Mouse (Mus musculus) gastrocnemius, postnatal 36 days (tissue): ENCODE data around the gene Vps54. TPM values are rescaled to one million over a fixed set of nuclear protein-coding genes. Genes with fewer than 3 reads are reported as not detected.
A peak's percentile ranks its signal among the peaks of the same experiment; 100 is the strongest.
"Not testable (repeated sequence)": the region's sequence is repeated elsewhere in the genome, so short reads cannot be mapped to it uniquely, and the experiment has no call there.

Source experiments
- DNase-seq, 2 experiments: peaks; one replicate each; pipeline ENCODE4 v3.0.0; 2022
- intact Hi-C: fragments of 180-260 bp; cut with DNase I; formaldehyde crosslinking; loops from one replicate; pipeline ENCODE4 v1.15.1; 2025
- long read RNA-seq, 2 experiments: library from polyadenylated mRNA; stranded (forward); transcript quantifications; one replicate each; pipeline ENCODE4 v2.0.0; 2021
- total RNA-seq, 2 experiments: library from RNA; stranded (reverse); gene quantifications; 2 replicates each; pipeline ENCODE4 v1.2.3; 2021

The Vps54 gene
- 10 to 100 TPM; 16.3 to 16.8 TPM for total RNA-seq
- long read RNA-seq, experiment 1, full-length matches to known transcripts = 6 of 16 reads
- long read RNA-seq, experiment 1, partial matches to known transcripts = 6 of 16 reads
- long read RNA-seq, experiment 1, other reads (novel, unspliced or antisense) = 4 of 16 reads
- long read RNA-seq, experiment 2, full-length matches to known transcripts = 7 of 12 reads
- long read RNA-seq, experiment 2, partial matches to known transcripts = 4 of 12 reads
- long read RNA-seq, experiment 2, other reads (novel, unspliced or antisense) = 1 of 12 reads

DNA sequence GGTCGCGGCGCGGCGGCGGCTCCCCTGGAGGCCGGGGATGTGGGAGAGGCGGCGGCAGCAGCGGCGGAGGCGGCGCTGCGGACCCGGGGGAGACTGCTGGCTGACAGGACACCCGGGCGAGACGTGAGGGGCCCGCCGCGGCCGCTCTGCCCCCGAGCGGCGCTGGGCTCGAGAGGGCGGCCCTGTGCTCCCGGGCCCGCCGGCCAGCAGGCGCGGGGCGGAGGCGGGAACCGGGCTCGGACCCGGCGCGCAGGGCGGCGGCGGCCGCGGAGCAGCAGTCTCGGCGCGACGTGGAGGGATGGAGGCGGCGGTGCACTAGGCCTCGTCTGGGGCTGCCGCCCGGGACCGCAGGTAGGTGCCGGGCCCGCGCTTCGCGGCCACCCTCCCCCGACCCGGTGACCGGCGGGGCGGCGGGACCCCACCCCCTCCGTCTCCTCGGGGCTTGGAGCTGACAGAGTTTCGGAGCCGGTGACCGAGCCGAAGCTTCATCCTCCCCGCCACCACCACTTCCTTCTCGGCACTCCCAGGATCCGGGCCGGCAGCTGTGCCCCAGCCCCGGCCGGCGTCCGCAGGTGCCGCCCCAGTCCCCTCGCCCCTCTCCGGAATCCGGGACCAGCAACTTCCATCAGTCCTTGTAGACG, at the start of gene Vps54:
Gene Vps54, plus strand, starts transcription at position 261 of the 641 bp plus-strand sequence.
- intact Hi-C loops = loop anchor here (10.0 kb wide), 1 partner anchor 144 kb away; the partner anchor contains the start of gene Peli1
- DNase-seq = peak; percentile 36 to 63

DNA sequence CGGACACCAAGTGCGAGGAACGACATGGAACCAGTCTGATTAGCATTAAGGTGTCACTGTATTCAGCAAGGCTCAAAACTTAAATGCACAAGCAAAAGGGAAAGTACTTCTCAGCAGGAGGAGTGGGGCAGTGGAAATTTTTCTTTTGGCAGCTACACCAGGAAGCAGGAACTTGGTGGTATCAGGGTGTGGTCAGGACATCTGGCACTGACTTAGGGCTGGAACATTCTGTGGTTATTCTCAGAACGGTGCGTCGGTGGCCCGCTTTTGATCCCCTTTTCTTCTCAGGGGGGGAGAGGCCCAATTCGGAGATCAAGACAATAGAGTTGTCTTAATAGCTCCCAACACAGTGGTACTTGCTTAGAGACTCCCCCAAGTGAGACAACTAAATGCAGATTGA, 47.3 kb upstream of the Vps54 start:
- DNase-seq, intact Hi-C loops: not testable (repeated sequence)

DNA sequence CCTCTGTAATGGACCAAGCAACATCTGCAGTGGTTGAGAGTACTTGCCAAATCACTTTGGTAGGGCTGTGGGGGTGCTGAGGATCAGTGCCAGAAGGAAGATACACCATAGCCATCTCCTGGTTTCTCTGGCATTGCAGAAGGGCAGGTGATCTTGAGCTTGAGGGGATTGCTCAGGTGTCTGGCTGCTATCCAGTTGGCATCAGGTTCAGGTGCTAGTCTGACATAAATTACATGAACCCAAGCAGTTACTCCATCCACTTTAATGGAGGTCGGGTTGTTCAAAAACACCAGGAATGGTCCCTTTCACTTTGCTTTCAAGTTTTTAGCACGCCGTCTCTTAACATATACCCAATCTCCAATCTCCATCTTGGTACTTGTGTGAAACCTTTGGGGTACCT, 44.2 kb upstream of the Vps54 start:
- intact Hi-C loops = no loop called here
- DNase-seq = no peak

DNA sequence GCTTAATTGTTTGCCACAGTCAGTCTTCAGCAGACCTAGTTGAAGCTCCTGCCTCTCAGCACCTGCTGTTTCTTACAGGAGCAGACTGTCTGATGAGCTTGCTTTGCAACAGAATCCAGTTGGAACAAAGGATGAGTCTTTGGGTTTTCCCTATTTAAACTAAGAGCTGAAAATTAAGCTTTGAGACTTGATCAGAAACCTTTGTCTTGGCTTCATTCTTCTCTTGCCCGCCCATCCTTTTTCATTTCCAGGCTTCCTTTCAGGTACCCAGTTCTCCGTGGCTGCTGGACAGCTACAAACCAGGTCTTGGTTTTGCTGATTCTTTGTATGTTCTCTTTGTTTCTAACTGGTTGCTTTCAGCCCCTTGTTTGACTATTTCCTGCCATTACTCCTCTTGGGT, 30.0 kb upstream of the Vps54 start:
- intact Hi-C loops = no loop called here
- no peak for DNase-seq

DNA sequence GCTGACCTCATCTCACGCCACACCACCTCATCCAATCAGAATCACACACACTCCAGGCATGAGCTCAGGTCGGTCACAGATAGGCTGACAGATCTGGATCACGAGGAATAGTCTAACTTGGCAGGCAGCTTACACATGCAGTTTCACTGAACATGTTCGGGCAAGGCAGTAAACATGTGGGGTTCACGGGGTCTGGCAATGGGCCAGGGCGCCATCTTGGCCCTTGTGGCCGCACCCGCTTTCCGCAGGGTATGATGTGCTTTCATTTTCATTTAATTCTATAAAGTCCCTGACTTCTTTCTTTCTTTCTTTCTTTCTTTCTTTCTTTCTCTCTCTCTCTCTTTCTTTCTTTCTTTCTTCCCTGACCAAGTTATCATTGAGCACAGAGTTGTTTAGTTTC, 29.4 kb upstream of the Vps54 start:
- intact Hi-C loops, DNase-seq: not testable (repeated sequence)

DNA sequence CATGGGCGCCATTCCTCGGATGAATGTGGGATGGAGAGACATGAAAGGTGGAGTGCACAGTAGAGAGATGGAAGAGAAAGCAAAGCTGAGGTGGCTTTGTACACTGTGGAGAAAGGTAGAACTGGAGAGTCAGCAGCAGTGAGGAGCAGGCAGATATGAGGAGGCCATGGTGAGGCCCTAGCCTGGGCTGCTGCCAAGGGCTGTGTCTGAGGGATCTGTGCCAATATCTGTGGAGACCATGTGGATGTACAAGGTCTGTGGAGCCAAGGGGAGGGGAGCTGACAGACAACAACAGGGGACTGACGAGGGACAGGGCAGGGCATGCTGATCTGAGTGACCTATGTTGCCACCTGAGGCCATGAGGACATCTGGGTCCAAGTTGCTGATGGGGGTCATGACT, 21.7 kb upstream of the Vps54 start:
- no peak for DNase-seq
- intact Hi-C loops = no loop called here

DNA sequence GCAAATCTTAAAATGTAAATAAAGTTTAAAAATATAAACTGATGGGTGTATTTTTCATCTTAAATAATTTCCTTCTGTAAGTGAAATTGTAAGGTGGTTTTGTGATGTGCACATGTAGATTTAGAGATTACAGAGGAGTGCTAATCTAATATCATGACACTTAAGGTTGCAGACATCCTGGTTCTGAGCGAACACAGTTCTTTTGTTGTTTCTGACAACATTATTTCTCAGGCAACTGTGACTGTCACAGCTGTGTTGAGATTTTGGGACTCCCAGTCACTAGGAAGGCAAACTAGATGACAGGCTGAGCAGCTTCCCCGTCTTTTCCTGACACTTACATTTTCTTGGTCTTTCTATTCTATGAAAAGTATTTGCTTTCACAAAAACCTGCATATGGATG, 19.8 kb upstream of the Vps54 start:
- intact Hi-C loops = no loop called here
- no peak for DNase-seq

DNA sequence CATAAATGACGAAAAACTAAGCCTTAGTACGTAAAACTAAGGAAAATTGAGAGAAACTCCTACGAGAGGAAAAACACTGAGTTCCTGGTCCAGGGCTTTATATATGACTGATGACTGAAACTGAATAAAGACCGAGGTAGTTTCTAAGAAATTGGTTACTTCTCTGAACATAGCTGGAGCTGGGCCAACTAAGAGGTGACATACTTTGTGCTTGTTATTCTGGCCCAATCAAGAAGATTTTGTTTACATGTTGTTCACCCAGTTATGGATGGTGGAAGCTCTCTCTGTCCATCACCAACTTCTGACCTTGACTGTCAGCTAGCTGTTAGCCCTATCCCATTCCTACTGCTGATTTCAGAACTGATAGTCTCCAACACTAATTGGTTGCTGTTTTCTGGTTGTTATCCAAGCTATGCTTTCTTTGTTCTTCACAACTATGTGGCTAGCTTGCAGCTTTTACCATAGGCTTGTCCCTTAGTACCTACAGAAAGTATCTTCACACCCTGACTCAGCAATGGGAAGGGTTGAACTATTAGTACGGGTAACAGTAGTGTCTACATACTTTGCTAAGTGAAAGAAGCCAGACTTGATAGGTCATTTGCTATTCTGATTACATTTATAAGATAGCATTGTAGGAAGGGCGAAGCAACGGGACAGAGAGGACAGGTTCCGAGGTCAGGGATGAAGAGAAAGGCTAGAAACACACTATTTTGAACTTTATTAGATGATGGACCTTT, 19.1 kb upstream of the Vps54 start:
- intact Hi-C loops = no loop called here
- DNase-seq = no peak

DNA sequence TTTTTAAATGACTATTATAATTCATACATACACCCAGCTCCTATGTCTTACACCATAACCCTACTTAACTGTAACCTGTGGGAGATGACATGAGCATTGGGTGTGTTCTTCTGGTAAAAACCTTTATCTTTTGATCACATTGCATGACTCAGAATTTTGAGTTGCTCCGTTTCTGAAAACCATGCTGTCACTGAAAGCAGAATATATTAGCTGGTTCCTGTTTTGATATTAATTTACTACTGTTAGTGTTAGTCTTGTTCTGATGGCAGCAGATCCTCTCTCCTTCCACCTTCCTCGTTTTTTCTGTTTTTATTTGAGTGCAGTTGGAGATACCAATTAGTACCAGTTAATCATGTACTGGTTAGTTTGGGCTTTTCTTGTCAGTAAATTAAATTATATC, 18.3 kb upstream of the Vps54 start:
- DNase-seq = no peak
- intact Hi-C loops = no loop called here

DNA sequence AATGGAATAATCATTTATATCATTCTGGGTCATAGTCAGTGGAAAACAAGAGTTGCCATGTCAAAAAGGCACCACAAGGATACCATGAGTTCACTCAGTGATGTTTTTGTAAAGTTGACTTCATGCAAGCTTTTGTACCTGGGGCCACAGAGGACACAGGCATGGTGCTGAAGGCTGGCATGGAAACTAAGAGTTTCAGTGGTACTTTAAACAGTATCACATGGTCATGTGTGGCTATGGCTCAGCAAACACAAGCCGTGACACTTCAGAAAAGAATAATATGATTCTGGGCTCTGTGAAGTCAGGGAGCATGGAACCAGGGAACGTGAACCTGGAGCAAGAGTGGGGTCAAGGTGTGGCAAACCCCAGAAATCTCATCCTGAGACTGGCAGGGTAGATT, 17.7 kb upstream of the Vps54 start:
- intact Hi-C loops = no loop called here
- DNase-seq = no peak

DNA sequence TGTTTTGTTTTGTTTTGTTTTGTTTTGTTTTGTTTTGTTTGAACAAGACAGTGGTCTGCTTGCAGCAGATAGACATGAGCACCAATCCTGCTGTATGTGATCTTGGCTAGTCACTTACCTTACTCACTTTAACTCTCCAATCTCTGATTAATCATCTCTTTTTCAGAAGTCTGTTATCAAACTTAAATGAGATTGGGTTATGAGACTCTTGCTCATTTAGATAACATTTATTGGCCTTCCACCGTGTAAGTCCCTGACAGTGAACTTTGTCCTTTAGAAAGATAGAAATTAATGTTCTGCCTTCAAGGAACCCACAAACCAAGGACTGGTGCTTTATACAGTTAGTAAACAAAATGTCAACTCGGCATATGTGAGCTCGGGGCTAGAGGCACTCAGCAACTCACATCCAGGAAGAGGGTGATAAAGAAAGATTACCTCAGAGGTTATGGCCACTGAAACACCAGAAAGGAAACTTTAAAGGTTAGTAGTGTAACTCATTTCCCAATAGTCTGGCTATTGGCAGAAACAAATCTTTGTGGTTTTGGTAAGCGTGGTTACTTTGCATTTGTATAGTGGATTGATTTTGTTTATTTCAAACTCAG, 16.4 kb upstream of the Vps54 start:
- intact Hi-C loops = no loop called here
- DNase-seq = no peak

DNA sequence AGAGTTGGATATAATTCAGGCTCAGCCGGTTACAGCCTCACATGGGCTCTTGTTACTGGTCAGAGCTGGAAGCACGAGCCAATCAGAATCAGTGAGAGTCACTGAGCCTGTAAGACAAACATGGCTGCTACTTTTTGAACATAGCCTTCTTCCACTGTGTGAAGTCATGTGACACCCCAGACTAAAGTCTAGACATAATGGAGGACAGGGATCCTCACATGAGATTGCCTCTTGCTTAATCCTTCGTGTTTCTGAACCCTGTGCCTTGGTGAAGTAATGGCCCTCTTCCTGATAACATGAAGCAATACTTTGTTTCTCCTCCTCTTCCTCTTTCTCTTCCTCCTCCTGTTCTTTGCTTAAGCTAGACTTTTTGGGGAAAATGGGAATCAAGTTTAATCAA, 15.5 kb upstream of the Vps54 start:
- intact Hi-C loops = no loop called here
- DNase-seq = no peak

DNA sequence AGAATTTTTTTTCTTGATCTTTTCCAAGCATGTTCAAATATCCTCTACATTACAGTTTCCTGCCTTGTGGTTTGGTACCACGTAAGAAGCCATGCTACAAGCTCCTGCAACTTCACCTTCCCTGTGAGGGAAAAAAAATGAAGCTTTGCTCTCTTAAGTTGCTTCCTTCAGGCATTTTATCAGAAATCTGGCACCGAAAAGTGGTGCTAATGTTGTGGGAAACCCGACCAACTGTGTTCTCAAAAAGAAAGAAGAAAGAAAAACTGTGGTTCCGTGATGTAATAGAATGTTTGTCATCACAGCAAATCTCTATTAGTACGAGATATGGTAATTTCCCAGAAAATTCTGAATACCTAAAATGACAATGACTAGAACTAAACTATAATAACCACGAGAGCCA, 15.0 kb upstream of the Vps54 start:
- intact Hi-C loops = no loop called here
- DNase-seq = no peak

DNA sequence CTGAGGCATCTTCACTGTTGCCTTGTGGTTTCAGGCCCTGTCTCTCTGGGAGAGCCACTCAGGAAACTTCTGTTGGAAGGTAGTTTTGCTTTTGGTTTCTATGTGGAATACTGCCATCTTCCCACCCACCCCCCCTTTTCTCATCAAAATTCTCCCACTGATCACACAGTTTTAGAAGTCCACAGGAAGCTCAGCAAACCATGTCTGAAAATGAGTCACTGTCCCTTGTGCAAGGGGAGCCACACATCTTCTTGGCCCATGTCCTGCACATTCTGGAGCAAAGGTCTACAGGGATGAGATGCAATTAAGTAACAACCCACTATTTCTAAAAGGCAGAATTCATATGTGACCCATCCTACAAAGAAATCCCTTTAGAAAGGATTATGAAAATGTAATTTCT, 14.6 kb upstream of the Vps54 start:
- DNase-seq = no peak
- intact Hi-C loops = no loop called here

DNA sequence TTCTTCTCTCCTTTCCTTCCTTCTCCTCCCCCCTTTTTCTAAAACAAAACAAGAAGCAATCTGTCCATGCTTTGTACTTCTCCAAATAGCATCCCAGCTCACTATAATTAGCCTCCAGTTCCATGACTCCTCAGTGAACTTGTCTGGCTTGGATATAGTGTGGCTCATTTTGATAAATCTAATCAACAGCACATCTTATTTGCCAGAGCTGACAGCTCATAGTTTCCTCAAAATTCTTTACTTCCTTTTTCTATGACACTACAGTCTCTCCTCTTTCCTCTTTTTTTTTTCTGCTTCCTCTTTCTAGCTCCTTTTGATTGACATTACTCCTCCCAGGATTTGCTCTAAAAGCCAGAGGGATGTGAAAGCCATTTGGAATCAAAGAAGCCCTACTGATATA, 14.1 kb upstream of the Vps54 start:
- no peak for DNase-seq
- intact Hi-C loops = no loop called here

DNA sequence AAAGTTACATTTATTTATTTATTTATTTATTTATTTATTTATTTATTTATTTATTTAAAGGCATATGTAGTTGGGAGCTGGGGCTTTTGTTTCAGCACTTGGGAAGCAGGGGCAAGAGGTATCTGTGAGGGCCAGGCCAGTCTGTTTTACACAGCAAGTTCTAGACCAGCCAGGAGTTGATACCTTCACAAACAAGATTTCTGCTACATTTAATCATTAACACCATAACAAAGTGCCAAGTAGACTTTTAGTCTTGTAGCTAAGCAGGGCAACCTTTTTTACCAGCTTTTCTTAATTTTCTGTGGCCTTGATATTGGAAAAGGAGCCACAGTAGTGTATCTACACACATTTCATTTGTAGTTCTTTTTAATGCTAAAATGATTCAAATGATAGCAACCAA, 3.7 kb upstream of the Vps54 start:
- DNase-seq = no peak
- intact Hi-C loops = loop anchor here (10.0 kb wide), 1 partner anchor 141 kb away; the partner anchor contains the start of gene Peli1

DNA sequence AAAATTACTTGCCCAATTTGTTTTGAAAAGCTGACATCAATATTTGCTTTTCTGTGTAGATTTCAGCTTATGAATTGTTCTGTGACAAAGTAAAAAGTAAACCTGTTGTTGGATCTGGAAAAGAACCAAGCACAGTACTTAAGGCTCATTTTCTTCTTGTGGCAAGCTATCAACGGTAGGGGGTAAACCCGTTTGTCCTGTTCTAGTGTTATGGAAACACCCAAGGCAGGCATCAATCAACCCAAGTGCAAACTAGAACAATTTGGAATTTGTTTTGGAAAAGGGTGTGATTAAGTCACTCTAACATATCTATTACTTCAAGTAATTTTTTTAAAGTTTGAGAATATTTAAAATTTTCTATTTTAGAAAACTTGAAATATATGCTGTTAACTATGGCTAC, 3.3 kb upstream of the Vps54 start:
- intact Hi-C loops = loop anchor here (10.0 kb wide), 1 partner anchor 141 kb away; the partner anchor contains the start of gene Peli1
- no peak for DNase-seq

DNA sequence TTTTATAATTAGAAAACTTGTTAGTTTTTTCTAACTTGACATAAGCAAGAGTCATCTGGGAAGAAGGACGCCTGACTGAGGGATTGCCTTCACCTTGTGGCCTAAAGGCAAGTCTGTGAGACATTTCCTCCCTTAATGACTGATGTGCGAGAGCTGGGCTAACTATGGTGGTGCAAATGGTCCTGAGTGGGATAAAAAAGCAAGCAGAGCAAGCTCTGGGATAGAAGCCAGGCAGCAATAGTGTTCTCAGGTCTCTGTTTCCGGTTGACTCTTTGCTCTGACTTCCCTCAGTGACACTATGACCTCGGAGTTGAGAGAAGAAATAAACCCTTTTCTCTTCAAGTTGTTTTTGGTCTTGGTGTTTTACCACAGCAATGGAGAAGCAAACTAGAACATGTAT, 2.1 kb upstream of the Vps54 start:
- no peak for DNase-seq
- intact Hi-C loops = loop anchor here (10.0 kb wide), 1 partner anchor 142 kb away; the partner anchor contains the start of gene Peli1

DNA sequence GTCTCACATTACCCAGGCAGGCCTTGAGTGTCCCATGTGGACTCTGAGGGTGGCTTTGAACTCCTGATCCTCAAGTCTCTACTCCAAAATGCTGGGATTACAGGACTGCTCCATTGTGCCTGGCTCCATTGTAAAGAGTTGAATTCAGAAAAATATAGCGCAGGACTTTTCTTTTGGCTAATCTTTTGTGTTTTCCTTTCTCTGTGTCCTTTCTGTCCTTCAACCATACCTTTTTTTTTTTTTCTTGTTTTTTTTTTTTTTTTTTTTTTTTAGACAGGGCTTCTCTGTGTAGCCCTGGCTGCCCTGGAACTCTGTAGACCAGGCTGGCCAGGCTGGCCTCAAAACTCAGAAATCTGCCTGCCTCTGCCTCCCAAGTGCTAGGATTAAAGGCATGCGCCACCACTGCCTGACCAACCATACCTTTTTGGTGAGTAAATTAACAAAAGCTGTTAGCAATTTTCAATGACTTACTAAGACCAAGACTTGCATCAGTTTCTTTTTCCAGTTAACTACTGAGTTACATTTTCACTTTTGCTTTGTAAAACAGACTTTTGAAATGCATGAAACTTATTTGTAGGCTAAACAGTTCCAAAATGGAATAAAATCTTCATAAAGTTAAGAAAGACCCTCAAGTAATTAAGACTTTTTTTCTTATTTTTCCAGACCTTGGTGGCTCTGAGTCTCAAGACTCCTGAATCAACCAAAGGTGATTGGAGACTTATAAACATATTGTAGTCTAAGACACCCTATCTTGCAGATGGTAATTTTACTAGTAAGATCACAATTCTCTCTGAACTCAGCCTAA, 1.4 kb upstream of the Vps54 start:
- intact Hi-C loops = loop anchor here (10.0 kb wide), 1 partner anchor 143 kb away; the partner anchor contains the start of gene Peli1
- DNase-seq = no peak
